Mouse (Mus musculus) adrenal gland, postnatal 14 days (tissue): ENCODE measurements around the gene Wwp2. TPM values are rescaled to one million over a fixed set of nuclear protein-coding genes. Genes with fewer than 3 reads are reported as not detected.

Source experiments
- DNase-seq: peaks from one replicate; pipeline ENCODE4 v3.0.0; 2021; ENCODE audit warnings: mixed read lengths
- long read RNA-seq, 2 experiments: library from polyadenylated mRNA; stranded (forward); transcript quantifications; one replicate each; pipeline ENCODE4 v2.0.0; 2021
- total RNA-seq: library from RNA; stranded (reverse); gene quantifications from 2 replicates; pipeline ENCODE4 v1.2.3, GENCODE M21; 2021

Gene Wwp2
- total RNA-seq: 27.7 and 38.3 TPM in 2 replicates
- long read RNA-seq, experiment 1, full-length matches to known transcripts: 28 of 49 reads
- long read RNA-seq, experiment 1, partial matches to known transcripts: 17 of 49 reads
- long read RNA-seq, experiment 1, other reads (novel, unspliced or antisense): 4 of 49 reads
- long read RNA-seq, experiment 2, full-length matches to known transcripts: 11 of 23 reads
- long read RNA-seq, experiment 2, partial matches to known transcripts: 8 of 23 reads
- long read RNA-seq, experiment 2, other reads (novel, unspliced or antisense): 4 of 23 reads

- DNase-seq: peak; percentile 87
Observed at GRCm38 (mm10) chr8:107435962-107436831, at the start of gene Wwp2. Gene Wwp2, plus strand, starts transcription at chr8:107436365.

- DNase-seq: peak; percentile 41
Observed at GRCm38 (mm10) chr8:107386642-107387041, 49.5 kb upstream of the Wwp2 start.

GRCm38 (mm10) chr8:107387861-107388260, 48.3 kb upstream of the Wwp2 start:
- DNase-seq: peak; percentile 77

- peak; percentile 93 for DNase-seq
Observed at GRCm38 (mm10) chr8:107389557-107389956, 46.6 kb upstream of the Wwp2 start.

GRCm38 (mm10) chr8:107390476-107391135, 45.6 kb upstream of the Wwp2 start:
- DNase-seq: peak; percentile 31

GRCm38 (mm10) chr8:107391136-107391516, 45.0 kb upstream of the Wwp2 start:
- peak; percentile 23 for DNase-seq

DNA sequence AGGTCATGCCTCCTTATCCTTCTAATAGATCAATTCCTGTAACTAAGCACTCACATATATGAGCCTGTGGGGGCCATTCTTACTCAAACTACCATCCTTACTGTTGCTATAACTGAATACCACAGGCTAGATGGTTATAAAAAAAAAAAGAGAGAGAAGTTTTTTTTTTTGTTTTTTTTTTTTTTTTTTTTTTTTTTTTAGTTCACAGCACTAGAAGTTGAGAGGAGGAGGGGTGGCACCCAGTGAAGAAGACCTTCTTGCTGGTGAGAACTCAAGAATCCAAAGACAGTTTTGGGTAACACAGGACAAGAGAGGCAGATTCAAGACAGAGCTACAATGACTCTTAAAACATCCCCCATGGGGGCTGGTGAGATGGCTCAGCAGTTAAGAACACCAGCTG, 40.8 kb upstream of the Wwp2 start:
- DNase-seq: no peak

DNA sequence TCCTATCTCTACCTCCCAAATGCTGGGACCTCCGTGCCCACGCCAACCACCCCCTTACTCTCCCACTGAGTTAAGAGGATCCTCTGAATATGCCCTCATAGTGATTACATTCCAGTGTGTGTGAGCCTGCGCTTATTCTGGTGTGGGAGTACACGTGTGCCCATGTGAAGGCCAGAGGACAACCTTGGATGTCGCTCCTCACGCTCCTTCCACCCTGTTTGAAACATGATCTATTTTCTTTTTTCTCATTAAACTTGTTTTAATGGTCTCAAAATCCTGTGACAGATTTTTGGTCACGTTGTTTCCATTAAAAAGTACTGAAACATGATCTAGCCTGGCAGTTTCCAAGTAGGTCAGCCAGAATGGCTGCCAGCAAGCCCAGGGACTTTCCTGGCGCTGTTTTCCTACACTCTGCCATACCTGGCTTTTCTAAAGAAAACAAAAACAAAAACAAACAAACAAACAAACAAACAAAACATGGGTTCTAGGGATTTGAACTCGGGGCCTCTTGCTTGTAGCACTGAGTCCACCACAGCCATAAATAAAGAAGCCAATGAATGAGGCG, 40.0 kb upstream of the Wwp2 start:
- DNase-seq: peak; percentile 65

- DNase-seq: no peak
Observed at GRCm38 (mm10) chr8:107397665-107398064, 38.5 kb upstream of the Wwp2 start.

GRCm38 (mm10) chr8:107399495-107399894, 36.7 kb upstream of the Wwp2 start:
- DNase-seq: no peak

- no peak for DNase-seq
Observed at GRCm38 (mm10) chr8:107401866-107402265, 34.3 kb upstream of the Wwp2 start.

DNA sequence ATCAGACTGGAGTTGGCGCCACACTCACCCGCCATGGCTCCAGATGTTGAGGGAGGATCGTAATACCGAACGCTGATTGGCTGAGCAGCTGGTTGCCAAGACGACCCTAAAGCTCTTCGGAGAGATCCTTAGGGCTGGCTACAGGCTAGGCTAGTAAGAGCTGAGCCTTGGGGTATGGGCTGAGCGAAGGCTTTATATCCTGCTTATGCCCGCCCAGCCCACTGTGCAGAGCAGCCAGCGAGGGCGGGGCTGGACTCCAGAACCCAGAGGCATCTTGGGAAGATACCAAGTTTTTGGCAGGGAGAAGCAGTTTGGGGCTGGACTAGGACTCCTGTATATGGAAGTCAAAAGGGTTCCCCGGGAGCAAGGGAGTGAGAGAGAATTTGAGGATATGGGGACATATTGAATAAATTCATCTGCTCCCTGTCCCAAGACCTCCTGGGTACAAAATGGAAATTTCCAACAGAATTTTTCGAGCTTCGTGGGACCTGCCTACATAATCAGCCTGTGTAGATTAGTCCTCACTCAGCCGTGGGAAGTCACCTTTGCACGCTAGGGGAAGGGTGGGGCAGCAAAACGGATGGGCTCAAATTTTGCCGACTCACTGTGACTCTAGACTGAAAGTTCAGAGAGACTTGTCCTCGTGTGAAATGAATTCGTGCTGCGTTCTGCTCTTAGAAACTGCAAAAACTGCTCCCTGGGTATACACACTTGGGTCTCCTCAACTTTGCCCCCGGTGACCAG, 33.0 kb upstream of the Wwp2 start, which contains the start of gene Nqo1:
Gene Nqo1 (minus strand): TSS at position 169 of the 744 bp plus-strand sequence.
- DNase-seq: peak; percentile 86

DNA sequence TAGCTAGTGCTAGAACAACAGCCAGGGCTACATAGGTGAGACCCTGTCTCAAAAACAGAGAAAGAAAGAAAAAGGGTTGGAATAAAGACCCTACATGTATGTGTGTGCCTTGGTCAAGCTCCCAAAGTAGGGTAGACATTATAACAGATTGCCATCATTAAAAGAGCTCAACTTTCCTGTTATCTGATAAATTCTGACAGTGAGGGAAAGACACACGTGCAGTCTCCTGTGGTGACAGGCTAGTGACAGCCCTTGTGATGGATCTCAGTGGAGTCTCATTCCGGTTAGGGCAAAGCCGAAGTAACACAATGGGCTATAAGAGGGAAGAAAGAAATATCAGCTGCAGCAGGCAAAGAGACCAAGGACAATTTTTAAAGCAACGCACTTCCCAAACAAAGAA, 32.1 kb upstream of the Wwp2 start:
- no peak for DNase-seq

GRCm38 (mm10) chr8:107405935-107406334, 30.2 kb upstream of the Wwp2 start:
- DNase-seq: no peak

- no peak for DNase-seq
Observed at GRCm38 (mm10) chr8:107411391-107411790, 24.8 kb upstream of the Wwp2 start.

DNA sequence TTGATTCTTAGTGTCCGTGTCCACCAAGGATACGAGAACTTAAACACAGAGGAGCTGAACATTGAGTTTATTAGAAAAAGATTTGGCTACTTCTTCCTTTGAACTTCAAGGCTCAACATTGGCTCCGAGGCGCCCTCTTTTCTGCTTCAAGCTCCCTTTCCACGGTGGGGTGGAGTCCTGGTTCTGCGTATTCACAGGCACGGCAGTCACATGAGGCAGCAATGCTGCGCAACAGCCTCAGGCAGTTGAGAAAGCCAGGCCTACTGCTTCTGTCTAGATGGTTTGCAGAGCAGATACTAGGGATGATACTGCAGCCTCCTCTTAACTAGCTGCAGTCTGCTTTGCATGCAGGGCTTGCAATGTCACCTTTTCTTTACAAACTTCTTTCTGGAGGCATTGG, 23.6 kb upstream of the Wwp2 start:
- no peak for DNase-seq

DNA sequence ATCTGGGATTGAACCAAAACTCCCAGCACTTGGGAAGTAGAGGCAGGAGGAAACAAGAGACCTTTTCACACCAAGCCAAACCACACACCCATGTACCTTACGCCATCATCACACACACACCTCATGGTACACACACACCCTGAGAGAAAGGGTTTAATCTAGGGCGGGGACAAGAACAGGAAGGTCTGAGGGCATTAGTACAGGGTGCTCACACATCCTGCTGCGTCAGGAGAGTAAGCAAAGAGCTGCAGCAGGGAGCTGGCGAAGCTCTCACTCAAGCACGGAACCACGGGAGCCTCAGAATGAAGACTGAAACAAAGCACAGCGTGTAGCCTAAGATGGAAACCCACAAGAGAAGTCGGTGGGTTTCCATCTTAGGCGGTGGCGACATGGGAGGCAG, 22.3 kb upstream of the Wwp2 start:
- DNase-seq: no peak

DNA sequence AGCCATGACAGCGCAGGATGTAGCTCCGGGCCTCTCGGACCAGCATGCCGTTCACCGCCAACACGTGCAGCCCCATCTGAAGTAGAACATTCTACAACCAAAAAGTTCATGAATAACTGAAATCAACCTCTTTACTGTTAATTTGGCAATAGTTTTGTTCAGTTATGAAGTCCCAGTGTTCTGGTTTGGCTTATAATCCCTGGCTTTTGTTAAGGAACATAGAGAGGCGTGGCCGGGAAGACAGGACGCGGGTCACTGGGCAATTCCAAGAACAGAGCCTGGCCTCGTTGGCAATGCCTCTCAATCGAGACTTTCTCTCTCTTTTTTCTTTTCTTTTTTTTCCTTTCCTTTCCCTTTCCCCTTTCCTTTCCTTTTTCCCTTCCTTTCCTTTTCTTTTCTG, 19.2 kb upstream of the Wwp2 start:
- no peak for DNase-seq

- no peak for DNase-seq
Observed at GRCm38 (mm10) chr8:107424176-107424575, 12.0 kb upstream of the Wwp2 start.

- peak; percentile 99 for DNase-seq
Observed at GRCm38 (mm10) chr8:107424597-107425229, 11.5 kb upstream of the Wwp2 start, which contains the start of gene Nob1. Gene Nob1, minus strand, starts transcription at chr8:107425051.

- no peak for DNase-seq
Observed at GRCm38 (mm10) chr8:107425230-107425597, 11.0 kb upstream of the Wwp2 start.
